Mouse (Mus musculus) neutrophil, adult 5-6 weeks (primary cell): ENCODE measurements around the gene Snrpd3. TPM values are rescaled to one million over a fixed set of nuclear protein-coding genes. Genes with fewer than 3 reads are reported as not detected.
"Not testable (repeated sequence)": the region's sequence is repeated elsewhere in the genome, so short reads cannot be mapped to it uniquely, and the experiment has no call there.

Source experiments
- ATAC-seq: fragments of 151-379, 151-347 bp; 2 replicates; pipeline ENCODE4 v1.8.0; 2017; ENCODE audit warnings: mild to moderate bottlenecking, moderate TSS enrichment; ENCODE audit not compliant: insufficient number of reproducible peaks, poor library complexity, low FRiP score, severe bottlenecking; ENCODE audit errors: extremely low read depth
- total RNA-seq: library from RNA; stranded (forward); fragments of 200-1000 nt; gene quantifications from 2 replicates; pipeline ENCODE4 v1.2.3, GENCODE M21; 2017

Gene Snrpd3
- total RNA-seq, 1 experiment from 2014 or later: 26.4 TPM

DNA sequence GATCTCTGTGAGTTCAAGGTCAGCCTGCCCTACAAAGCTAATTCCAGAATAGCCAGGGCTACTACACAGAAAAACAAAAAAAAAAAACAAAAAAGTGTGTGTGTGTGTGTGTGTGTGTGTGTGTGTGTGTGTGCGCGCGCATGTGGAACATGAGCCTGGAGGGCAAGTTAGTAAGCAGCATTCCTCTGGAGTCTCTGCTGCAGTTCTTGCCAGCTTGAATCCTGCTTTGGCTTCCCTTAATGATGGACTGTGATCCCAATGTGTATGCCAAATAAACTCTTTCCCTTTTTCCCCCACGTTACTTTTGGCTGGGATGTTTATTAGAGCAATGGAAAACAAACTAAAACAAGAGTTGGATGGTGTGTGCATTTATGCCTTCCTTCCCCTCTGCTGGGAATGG is 4.3 kb downstream of the Snrpd3 start:
- ATAC-seq: no peak

DNA sequence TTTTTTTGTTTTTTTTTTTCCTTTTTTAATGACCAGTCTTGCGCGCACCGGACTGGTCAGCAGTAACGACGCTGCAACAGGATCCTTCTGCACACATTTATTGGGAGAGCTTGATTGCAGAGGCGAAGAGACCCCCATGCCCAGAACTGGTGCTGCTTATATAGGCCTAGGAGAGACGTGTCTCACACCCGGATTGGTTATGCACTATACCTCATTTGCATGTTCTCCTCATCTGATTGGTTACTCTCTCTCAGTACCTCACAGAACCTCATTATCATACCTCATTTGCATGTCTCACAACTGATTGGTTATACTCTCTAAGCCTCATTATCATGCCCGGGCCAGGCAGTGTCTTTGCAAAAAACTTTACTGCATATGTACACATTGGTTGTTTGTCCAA is 8.1 kb downstream of the Snrpd3 start:
- ATAC-seq: not testable (repeated sequence)

DNA sequence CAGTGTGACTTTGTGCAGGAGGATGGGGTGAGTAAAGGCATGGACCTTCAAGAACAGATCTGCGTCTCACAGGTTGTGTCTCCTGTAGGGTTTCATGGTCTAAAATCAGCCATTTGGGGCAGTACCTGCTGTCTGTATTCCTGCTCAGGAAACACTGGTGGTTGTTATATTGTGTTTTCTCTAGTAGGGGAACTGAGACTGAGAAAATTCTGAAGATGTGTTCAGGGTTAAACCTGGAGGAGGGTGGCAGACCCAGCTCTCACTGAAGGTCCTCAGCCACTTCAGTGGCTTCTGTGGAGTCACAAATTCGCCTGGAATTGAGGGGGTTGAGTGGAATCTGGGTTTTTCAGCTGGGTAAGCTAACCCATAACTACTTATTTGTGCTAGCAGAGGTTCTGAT is 13.0 kb downstream of the Snrpd3 start:
- no peak for ATAC-seq

DNA sequence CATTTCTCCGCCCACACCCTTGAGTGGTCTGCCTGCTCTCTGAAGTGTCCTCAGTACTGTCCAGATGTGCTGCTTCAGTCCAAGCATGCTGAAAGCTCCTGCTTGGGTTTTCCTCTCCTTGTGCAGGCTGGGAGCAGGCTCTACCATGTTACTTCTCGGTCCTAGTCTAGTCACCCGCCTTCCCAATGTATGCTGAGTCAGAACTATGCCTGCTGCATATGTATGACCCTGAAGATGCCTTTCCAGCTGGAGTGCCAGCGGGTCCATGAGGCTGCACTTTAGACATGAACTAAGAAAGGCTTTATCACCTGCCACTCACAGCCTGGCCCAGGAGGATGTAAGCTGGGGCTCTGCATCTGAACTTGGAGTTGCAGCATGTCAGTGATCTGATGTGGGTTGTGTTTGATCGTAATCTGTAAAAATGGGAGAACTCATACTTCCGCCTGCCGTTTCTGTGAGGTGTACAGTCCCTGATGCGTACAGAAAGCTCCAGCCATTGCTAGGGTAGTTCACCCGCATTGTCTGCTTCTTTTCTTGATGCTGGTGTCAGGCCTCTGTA is 14.3 kb downstream of the Snrpd3 start:
- ATAC-seq: peak; percentile 21; the same call in 1 of the 2 replicates

DNA sequence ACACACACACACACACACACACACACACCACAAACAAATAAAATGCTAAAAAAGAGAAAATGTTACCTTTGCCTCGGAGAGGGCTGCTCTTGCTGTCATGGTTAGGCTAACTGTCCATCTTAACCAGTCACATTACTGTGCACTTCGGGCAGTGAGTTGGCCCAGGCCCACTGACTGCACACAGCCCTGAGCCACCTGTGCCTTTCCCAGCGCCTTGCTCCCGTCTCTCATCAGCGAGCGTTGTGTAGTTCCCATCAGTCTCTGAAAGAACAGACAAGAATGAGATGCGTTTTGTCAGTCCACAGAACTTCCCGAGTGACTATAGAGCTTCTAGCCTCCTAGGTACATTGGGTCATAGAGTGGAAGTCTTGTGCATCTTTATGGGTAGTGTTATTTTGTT is 16.9 kb downstream of the Snrpd3 start:
- no peak for ATAC-seq

DNA sequence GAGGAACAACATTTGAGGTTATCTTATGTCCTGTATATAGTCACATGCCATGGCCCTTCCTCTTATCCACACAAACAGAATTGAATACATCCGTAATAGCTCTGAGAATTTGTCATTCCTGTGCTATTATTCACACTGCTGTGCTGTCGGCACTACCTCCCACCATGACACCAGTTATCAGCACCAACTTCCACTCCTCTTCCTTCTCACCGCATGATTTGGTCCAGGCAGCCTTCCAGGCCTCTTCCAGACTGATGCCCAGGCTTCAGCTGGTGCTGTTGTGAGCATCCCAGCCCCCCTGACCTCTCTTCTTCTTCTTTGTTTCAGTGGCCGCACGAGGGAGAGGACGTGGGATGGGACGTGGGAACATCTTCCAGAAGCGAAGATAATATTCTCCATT is 17.6 kb downstream of the Snrpd3 start:
- ATAC-seq: no peak

DNA sequence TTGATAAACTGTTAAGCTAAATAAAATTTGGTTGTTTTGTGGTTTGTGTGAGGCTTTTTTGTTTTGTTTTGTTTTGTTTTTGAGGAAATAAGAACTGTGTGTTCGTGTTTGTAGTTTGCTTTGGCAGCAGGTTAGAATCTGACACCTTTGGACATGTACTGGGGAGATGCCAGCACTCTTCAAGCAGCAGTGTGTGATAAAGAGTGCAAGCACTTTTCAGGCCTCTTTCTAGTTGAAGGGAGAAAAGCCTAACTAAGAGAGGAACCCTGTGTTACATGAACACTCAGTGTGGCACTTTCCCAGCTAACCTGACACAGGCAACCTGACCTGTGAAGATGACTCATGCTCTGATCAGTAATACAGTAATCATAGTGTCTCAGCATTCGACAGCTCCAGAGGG is 18.1 kb downstream of the Snrpd3 start:
- no peak for ATAC-seq

DNA sequence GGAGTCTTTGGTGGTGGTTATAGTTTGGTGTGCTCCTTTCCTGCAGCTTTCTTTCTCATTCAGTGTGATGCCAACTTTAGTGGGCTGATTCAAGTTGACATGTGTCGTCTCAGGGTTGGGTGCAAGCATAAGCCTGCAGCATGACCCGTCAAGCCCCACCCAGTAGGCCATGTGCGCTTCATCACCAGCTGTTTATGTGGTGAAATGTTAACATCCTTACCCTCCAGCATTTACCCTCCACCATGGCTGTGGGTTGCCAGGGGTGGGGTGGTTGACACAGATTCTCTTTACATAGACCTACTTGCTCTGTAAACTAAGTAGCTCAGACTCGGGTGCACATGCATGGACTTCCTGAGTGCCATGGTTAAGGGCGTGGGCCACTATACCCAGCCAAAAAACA is 18.8 kb downstream of the Snrpd3 start:
- peak; percentile 53; the same call in 1 of the 2 replicates for ATAC-seq

DNA sequence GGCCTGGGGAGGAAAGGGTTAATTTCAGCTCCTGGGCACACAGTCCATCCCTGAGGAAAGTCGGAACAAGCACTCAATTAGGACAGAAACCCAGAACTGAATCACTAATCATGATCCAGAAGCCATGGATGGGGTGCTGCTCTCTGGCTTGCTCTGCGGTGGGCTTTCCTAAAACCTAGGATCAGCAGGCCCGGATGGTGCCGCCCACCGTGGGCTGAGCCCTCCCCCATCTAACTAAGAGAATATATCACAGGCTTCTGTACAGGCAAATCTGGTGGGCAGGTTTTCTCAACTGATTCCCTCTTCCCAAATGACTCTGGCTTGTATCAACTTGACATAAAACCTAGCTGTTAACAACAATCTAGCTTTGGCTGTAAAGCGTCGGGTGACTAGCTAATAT is 30.6 kb downstream of the Snrpd3 start:
- no peak for ATAC-seq

DNA sequence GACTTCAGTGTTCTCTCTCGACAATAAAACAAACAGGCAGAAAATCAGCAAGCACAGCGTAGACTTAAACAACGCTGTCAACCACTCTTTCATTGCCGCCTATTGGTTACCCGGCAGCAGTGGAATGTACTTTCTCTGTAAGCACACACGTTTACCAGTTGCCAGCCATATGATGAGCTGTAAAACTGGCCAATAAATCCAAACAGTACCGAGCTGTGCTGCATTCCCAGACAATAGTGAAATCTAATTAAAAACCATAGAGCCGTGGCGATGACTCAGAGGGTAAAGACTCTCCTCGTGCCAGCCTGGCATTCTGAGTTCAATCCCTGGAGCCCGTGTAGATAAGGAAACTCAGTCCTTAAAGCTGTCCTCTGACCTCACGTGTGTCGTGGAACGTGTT is 31.1 kb downstream of the Snrpd3 start:
- ATAC-seq: no peak

DNA sequence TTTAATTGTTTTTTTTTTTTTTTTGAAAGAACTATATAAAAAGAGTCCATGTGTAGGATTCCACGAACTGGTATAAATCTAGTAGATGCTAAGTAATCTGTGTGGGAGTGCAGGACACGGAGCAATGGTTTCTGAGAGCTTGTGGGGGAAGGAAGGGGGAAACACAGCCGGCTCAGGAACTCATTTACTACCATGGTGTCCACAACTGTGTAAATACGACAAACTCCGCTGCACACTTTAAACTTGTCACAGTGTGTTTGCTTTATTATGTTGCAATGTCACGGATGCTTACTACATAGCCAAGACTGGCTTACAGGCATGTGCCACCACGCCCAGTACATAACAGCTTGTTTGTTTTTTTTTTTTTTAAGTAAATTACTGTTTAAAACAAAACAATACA is 32.5 kb downstream of the Snrpd3 start:
- ATAC-seq: no peak

DNA sequence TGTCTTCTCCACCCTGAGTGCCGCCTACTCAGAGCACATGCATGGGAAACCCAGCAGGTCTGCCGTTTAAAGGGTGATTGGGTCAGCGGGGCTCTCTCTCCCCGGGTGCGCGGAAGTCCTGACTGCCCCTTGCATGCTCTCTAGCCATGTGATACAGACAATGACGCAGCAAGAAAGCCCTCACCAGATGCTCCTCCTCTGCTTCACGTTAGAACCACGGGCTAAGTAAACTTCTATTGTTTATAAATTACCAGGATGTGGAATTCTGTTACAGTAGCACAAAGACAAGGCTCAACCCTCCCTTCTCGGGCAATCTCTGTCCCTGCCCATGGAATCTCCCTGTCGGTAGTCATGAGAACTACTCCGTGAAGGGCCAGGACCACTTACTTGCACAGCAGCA is 33.8 kb downstream of the Snrpd3 start:
- ATAC-seq: peak; percentile 65

DNA sequence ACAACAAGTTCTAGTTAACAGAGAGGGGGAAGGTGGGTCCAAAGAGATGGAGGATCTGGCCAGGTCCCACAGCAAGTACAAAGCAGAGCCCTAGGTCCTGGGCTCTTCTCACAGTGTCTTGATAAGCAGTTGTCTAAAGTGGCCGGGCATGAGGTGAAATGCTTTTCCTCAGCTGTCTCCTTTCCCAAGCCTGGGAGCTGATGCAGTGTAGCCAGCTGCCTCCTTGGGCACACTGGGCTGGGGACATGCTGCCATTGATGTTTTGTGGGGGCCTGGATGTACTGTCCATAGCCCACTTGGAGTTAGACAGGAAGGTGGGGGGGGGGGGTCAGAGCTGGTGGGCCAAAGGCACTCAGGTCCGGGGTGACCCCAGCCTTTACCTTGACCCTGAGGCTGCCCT is 34.8 kb downstream of the Snrpd3 start:
- no peak for ATAC-seq

DNA sequence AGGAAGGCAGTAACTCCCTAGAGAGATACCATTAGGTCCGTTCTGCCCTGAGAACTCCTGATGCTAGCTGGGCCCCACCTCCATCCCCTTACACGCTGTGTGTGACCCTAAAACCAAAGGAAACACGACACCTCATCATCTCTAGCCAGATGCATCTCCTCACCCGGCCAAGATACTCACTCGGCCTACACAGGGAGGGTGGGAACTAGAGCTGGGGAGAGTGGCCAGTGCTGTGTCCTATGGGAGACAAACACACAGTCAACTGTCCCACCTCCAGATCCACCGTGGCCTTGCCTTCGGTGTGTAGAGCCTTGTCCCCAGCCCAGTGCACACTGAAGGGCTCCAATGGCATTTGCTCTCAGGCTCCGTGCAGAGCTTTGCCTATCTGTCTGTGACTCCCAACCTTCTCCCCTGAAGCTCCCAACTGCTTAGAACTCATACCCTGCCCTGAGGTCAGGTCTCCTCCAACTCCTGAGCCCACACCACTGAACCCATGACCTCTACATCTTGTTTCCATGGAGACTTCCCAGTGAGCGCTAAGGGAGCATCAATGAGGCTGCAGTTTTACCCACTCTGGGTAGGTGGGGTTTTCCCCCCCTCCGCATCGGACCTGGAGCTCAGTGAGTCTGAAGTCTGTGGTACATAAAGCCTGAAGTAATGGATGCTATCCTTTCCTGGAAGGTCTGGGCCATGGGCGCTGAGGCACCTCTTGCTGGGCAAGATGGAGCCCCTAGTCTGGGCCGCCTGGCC is 35.5 kb downstream of the Snrpd3 start:
- ATAC-seq: no peak

DNA sequence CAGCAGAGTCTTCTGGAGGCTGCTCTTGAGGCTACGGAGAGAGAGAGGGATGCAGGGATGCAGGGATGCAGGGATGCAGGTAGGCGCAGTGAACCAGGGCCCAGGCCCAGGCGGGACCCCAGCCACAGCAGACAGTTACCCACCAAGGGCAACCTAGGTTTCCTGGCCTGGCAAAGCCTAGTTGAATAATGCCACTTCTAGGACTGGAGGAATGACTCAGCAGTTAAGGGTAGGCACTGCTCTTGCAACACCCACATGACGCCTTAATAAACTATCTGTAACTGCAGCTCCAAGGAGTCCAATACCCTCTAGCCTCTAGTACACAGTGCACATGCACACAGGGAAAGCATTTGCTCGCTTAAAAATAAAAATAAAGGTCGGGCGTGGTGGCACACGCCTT is 36.7 kb downstream of the Snrpd3 start:
- ATAC-seq: peak; percentile 30; the same call in 1 of the 2 replicates

DNA sequence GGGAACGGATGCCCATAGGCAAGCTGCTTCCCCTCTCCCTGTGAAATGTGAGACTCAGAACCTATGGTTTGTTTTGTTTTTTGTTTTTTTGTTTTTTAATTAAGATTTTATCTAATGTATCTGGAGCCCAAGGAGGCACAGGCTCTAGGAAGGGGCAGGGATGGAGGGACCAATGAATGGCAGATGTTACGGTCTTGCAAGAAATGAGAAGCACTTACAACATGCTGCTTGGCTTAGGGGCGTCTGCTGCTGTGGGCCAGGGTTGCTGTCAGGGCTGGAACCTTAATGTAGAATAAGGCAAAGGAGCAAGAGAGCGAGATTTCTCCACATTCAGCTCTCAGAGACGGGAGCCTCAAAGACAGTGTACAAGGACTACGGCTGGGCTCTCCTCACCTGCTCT is 38.2 kb downstream of the Snrpd3 start:
- no peak for ATAC-seq

DNA sequence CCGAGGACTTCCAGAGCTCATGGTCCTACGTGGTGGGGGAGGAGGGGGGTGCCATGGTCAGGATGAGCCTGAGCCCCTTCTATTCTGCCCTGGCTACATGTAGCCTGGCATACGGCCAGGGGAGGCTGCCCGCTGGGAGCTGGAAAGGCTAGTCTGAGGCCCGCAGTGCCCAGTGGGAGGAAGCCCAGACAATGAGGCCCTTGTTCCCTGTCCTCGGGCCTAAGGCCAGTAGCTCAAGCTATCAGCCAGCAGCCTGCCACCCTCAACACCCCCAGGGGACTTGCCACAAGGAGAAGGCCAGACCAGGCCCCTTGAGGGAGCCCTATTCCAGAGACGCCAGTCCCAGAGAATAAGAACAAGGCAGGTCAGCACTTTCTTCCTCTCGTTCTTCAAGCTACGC is 38.7 kb downstream of the Snrpd3 start:
- no peak for ATAC-seq

DNA sequence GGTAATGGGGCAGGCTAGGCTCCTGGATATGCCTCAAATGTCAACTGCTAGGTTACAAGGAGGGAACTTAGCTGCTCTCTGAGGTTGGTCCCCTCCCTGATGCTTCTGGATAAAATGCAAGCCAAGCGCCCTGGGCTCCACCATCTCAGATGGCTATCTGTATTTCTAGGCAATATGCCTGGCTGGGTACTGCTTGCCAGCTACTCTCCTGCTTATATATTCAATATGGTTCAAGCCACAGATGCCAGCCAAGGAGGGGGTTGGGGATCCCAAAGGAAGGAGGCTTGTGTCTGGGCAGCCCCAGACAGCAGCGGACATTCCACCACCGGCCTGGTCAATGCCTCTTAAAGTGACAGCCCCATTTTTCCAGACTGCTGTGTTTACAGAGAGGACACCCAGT is 41.2 kb downstream of the Snrpd3 start:
- ATAC-seq: no peak

DNA sequence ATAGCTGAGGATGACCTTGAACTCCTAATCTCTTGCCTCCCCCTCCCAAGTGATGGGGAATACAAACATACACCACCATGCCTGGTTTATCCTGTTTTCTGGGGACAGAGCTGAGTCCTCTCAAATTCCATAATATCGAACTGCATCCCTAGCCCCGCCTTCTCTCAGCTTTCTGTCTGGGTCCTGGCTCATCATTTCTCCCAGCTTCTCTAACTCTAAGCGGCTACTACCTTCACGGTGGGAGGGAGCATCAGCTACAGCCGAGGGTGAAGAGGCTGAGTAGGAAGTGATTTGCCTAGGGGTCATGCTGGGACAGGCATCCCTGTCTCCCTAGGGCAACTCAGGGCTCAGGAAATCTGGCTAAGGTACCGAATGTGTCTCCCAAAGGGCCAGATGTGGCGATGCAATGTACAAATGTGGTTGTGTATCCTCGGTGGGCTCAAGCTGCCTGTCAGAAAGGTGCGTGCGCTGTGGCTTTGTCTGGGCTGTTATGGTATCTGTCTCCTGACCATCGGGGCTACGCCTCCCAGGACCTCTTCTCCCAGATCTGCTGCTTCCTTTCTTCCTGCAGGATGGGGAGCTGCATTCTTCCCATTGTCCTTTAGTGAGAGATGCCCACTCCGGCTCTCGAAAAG is 41.8 kb downstream of the Snrpd3 start:
- no peak for ATAC-seq
